ENCODE assay signal across 14 mouse cellular contexts in the genomic region with DNA sequence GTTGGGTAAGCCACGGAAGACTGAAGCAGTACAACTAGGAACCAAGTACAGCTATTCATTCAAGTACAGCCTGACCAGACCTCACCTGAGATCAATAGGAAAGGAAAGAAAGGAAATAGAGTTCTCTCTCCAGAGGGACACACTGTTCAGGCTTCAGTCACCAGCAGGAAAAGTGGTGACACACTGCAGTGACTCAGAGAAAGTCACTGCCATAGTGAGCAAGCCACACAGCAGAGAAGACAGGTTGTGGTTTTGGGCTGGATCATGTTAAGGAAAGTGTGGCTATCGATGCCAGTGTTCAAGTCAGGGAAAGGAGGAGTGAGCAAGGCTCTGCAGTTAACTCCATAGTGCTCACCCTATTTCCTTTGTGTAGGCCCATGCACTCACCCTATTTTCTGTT.
"Had no signal": no experiment of that assay in that cellular context is flagged by ENCODE, and none has a peak within 500 bp of the region (broad histone marks: within the 10 kb centered on the region; RNA-seq: fewer than 3 reads in every experiment).

No protein-coding gene starts in this region.

- H3K4me1 ChIP-seq: limb, embryonic 15.5 days; liver, embryonic 12.5 days; midbrain, embryonic 10.5 days; neural tube, embryonic 12.5 days had no signal

- H3K27ac ChIP-seq: left cerebral cortex, adult 2 months; limb, embryonic 15.5 days; liver, embryonic 12.5 days; midbrain, embryonic 10.5 days; neural tube, embryonic 12.5 days had no signal

- H3K9me3 ChIP-seq: limb, embryonic 15.5 days; liver, embryonic 12.5 days; midbrain, embryonic 10.5 days; neural tube, embryonic 12.5 days had no signal

- ATAC-seq: liver, embryonic 12.5 days had no signal

- H3K27me3 ChIP-seq: limb, embryonic 15.5 days; liver, embryonic 12.5 days; neural tube, embryonic 12.5 days had no signal

- DNase-seq: kidney, postnatal 14 days; lung, embryonic 14.5 days; lung, postnatal 10 days; lung, postnatal 4 days; midbrain, embryonic 14.5 days; retina, postnatal 1 day; right cerebral cortex, postnatal 4 days; spleen, adult 18-20 months; thymus, postnatal 4 days had no signal

- H3K4me2 ChIP-seq: limb, embryonic 15.5 days; liver, embryonic 12.5 days; lung, embryonic 14.5 days; neural tube, embryonic 12.5 days had no signal

- H3K9ac ChIP-seq: limb, embryonic 15.5 days; liver, embryonic 12.5 days; lung, embryonic 14.5 days; neural tube, embryonic 12.5 days had no signal

- H3K4me3 ChIP-seq: left cerebral cortex, adult 2 months; limb, embryonic 15.5 days; liver, embryonic 12.5 days; midbrain, embryonic 10.5 days; neural tube, embryonic 12.5 days had no signal

- H3K36me3 ChIP-seq: limb, embryonic 15.5 days; liver, embryonic 12.5 days; midbrain, embryonic 10.5 days; neural tube, embryonic 12.5 days had no signal
